Mouse (Mus musculus): ENCODE data around the gene Bcl9l.
"Not testable (repeated sequence)": the region's sequence is repeated elsewhere in the genome, so short reads cannot be mapped to it uniquely, and the experiment has no call there.

The Bcl9l gene

DNA sequence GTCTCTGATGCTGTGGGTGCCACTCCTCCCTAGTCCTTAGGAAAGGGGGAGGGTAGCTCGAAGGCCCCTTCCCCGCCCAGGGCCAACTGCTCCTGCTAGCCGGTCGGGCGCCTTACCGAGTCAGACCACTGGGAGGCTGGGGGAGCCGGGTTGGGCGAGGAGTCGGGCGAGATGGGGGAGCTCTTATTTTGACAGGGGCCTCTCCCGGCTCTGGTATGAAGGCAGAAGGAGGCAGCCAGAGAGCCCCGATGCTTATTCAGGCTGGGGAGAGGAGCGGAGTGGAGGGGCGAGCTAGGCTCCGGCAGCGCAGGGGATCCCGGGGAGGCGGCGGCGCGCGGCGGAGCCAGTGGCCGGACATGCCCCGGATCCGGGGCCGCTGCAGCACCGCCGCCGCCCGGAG, at the start of gene Bcl9l:
Gene Bcl9l, plus strand, starts transcription at position 274 of the 400 bp plus-strand sequence.
- in situ Hi-C loops (cut with MboI) = no loop called here

GRCm38 (mm10) chr9:44435747-44436146, 46.9 kb upstream of the Bcl9l start:
- in situ Hi-C loops (cut with MboI) = no loop called here

DNA sequence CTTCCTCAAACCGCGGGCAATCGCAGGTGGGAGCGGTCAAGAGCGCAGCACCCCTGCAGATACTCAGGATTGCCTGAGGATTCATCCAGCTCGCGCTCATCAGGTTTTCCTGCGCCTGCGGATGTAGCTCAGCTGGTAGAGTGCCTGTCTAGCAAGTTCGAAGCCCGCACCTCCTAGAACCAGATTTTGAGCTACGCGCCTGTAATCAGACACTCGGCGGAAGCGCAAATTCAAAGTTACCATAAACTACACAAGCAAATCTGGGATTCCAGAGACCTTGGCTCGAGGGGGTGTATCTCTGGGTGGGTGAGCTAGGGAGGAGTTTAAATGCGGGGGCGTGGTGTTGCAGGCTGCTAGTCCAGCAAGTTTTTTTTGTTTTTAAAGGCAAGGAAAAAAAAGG, 41.7 kb upstream of the Bcl9l start, which contains the start of gene Foxr1:
Gene Foxr1, minus strand, starts transcription at position 176 of the 400 bp plus-strand sequence.
- in situ Hi-C loops (cut with MboI) = no loop called here

DNA sequence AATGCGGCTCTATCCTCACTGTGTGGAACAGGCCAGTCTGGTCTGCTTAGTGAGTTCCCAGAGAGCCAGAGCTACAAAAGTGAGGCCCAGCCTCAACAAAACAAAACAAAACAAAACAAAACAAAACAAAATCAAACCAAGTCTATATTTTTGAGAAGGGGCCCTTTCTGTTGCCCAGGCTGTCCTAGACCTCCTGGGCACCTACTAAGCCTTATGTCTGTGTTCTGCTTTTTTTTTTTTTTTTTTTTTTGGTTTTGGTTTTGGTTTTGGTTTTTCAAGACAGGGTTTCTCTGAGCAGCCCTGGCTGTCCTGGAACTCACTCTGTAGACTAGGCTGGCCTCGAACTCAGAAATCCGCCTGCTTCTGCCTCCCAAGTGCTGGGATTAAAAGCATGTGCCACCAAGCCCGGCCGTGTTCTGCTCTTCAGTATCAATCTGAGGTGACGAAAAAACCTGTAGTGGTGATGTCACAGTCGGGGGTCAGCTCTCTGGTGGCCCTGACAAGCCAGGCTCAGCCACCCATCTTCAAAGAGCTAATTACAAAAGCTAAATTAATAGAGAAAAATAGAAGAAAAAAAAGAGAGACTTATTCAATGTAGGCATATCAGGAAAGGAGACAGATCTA, 38.1 kb upstream of the Bcl9l start:
- in situ Hi-C loops (cut with MboI) = not testable (repeated sequence)

- in situ Hi-C loops (cut with MboI) = no loop called here
Measured at GRCm38 (mm10) chr9:44450387-44450786, 32.2 kb upstream of the Bcl9l start.

- in situ Hi-C loops (cut with MboI) = no loop called here
Measured at GRCm38 (mm10) chr9:44454132-44454890, 28.3 kb upstream of the Bcl9l start.

DNA sequence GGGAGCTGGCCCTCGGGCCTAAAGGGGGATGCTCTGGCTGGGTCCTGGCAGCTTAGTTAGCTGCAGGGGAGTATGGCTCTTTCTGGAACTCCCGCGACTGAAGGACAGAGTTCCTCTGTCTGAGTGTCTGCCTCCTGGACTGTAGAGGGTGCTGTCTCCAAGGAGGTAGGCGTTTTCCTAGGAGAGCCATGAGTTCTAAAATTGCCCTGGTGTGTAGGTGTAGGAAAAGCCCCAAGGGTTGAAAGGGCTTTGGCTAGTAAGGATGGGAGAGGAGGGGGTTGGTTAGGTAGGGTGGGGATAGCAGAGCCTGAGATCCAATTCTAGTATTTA, 27.8 kb upstream of the Bcl9l start, which contains the start of gene Upk2:
Gene Upk2, minus strand, starts transcription at position 86 of the 330 bp plus-strand sequence.
- in situ Hi-C loops (cut with MboI) = loop anchor here (5.0 kb wide), 1 partner anchor 47 kb away; no protein-coding TSS in a partner anchor

DNA sequence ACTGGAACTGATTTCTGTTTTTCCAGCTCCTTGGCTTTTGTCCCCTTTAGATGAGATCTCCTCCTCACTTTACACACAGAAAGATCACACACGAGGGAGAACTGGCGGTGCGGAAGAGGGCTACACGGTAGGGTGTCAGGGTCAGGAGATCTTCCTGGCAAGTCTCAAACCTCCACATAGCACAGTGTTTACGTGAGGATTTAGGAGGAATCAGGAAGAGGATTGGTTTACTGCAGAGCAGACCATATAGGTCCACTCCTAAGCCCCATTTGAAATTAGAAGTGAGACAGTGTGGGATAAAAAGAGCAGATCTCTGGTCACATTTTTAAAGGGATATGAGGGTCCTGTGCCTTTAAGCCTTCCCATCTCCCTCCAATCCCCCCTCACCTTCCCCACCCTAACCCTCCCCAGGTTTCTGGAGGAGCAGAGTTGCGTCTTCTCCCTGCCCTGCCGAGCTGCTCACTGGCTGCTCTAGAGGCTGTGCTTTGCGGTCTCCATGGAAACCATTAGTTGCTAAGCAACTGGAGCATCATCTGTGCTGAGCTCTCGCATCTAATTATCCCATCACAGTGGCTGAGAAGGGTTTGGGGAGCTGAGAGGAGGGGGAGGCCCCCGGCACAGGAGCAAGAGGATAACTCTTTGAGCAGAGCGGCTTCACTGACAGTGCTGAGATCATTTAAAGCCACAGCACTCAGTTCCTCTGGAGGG, 25.4 kb upstream of the Bcl9l start:
- in situ Hi-C loops (cut with MboI) = loop anchor here (5.0 kb wide), 1 partner anchor 45 kb away; no protein-coding TSS in a partner anchor

DNA sequence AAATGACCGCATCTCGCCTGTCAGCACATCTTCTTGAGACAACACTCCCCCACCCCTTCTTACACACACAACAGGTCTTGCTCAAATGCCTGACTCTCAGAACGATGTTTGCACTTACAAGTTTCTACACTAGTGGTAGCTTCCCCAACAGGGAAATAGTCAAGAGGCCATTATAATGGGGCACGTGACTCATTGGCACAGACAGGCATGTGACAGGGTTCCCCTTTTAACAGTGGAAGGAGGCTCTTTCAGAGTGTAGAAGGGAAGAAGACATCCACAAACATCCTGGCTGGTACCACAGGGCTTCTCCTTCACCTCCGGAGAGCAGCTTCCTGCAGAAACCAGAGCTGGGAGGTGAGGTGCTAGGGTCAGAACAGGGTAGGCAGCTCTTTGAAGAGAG, 20.7 kb upstream of the Bcl9l start:
- in situ Hi-C loops (cut with MboI) = no loop called here

DNA sequence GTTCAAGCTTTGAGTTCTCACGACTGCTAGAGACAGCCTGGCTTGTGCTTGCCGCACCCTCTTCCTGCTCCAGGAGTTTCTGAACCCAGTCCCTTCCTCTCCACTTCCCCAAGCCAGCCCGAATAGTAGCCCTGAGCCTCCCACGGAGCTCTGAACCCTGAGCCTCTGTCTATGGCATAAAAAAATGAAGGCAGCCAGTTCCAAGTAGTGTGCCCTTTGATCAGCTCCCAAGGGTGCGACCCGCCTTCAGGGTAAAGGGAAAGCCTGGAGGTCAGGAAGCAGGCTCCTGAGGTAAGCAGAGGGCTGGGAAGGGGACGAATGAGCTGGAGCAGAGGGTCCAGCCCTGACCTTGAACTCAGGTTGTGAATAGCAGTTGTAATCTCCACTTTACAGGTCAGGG, 14.4 kb upstream of the Bcl9l start:
- in situ Hi-C loops (cut with MboI) = no loop called here

DNA sequence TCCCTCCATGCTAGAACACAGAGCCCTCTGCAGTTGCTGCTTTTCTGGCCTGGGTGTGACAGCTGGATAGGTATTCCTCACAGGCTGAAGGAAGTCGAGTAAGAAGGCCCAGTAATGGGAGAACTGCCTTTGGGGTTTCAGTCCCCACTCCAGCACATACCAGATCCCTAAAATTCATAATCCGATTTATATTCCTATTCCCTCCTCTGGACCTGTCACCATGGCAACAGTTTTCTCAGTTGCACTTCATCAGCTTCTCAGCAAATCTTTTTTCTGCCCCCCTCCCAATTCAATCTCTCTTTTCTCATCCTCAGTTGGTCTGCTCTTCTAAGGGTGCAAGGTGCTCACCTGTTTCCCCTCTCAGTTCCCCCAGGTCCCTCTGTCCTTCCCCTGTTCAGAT, 13.8 kb upstream of the Bcl9l start:
- in situ Hi-C loops (cut with MboI) = no loop called here

- in situ Hi-C loops (cut with MboI) = no loop called here
Measured at GRCm38 (mm10) chr9:44473184-44473583, 9.4 kb upstream of the Bcl9l start.

DNA sequence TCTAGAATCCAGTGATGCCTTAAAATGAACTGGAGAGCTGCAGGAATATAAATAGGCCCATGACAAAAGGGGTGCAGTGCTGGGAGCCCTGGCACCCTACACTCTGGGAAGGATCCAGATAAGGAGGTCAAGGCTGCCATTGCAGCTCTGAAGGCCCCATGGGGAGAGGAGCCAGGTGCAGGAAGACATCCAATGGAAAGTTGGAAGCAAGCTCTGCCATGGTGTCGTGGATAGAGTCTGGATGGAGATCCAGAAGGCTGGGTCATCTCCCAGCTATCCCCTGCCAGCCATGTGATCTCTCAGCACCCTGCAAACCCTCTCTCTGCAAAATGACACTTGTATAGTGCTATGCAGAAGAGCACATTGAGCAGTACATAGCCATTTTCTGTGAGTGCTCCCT, 8.3 kb upstream of the Bcl9l start:
- in situ Hi-C loops (cut with MboI) = no loop called here

DNA sequence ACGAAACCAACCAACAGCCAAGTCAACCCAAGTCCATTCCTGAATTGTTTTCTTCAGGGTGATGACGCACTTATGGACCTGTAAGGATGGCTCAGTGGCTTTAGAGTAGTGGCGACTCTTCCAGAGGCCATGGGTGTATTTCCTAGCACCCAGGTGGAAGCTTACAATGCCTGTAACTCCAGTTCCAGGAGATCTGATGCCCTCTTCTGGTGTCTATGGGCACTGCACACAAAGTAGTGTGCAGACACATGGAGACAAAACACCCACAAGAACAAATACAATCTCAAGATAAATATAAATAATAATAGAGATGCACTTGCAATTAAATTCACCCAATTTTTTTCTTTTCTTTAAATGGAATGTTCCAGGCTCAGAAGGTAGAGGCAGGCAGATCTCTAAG, 6.7 kb upstream of the Bcl9l start:
- in situ Hi-C loops (cut with MboI) = no loop called here

GRCm38 (mm10) chr9:44477339-44478228, 5.0 kb upstream of the Bcl9l start:
- in situ Hi-C loops (cut with MboI) = no loop called here

- in situ Hi-C loops (cut with MboI) = no loop called here
Measured at GRCm38 (mm10) chr9:44478229-44478921, 4.2 kb upstream of the Bcl9l start.

GRCm38 (mm10) chr9:44478959-44479605, 3.5 kb upstream of the Bcl9l start:
- in situ Hi-C loops (cut with MboI) = no loop called here

DNA sequence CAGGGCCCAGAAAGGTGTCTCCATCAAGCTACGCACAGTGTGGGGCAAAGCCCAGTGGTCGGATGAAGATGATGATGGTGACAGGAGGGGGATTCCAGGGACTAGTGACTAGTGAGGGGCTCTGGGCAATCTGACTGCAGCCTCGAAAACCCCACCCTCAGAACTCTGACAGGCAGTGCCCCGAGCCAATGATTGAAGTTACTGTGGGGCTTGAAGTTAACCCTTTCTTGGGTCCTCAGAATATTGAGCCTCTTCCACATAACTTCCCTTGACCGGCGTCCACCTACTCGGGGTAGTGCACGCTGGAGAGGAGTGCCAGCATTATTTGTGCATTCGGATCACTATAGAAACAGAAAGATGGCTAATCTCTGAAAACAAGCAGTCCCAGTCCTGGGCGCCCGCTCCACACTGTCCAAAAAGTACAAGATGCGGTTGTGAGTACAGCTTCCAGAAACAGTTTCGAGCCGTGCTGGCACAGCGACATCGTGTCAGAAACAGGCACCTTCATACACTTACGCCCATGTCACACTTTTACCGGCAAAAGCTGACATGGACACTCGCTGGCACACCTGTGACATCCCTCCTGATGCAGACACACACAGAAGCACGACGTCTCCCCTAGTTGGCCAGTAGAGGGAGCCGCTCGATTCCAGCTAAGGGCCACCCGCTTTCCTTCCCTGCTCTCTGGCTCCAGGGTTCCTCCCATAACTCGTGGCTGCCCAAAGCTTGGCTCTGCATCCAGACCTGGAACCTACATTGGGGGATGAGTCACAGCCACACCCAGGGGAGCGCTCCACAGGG, 2.8 kb upstream of the Bcl9l start:
- in situ Hi-C loops (cut with MboI) = no loop called here

DNA sequence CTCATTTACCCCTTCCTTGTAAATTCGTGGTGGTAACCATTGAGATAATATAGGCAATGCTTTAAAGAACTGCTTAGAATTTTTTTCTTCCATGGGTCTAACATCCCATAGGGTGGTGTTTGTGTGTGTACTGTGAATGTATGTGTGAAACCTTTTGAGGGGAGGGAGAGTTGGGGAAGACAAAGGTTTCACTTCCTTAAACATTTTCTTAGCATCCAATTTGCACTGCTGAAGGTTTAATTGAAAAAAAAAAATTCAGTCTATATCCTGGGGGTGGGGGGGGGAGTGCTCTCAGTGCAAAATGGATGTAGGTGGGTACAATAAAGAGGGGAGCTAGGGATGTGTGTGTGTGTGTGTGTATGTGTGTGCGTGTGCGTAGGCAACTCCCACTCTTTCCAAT, 513 bp upstream of the Bcl9l start:
- in situ Hi-C loops (cut with MboI) = no loop called here

DNA sequence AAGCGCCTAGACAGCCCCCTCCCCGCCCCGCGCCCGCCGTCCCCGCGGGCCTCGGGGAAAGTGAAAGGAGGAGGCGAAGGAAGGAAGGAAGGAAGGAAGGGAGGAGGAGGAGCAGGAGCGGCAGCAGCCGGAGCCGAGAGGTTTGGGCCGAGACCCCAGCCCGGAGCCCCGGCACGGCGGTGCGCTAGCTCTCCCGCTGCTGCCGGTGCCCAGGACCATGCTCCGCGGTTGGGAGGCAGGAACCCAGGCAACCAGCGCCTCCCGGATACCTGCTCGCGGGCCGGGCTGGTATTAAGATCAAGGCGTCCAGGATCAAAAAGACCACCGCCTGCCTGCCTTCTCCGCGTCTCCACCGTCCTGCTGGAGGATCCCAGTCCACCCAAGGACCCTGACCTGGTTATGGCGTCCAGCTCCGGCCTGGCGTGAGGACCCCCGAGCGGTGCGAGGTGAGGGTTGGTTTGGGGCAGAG, 450 bp downstream of the Bcl9l start:
- in situ Hi-C loops (cut with MboI) = no loop called here
